Mouse (Mus musculus): ENCODE results near the gene Foxe3. TPM values are rescaled to one million over a fixed set of nuclear protein-coding genes. Genes with fewer than 3 reads are reported as not detected.

Foxe3 gene
- polyA plus RNA-seq, 1 experiment from 2014 or later: not detected

- Histone ChIP-seq H3K27ac (no peak overlapping the region), H3K36me3 (ENCODE audit: poor library complexity, severe bottlenecking) (no peaks in the 10 kb centered on the region), H3K4me3 (peak overlapping the region; percentile 23), H3K9ac (no peak overlapping the region), H3K4me2 (peak overlapping the region; percentile 45), H3K27me3 (peaks cover 100% of the 10 kb centered on the region), H3K4me1 (peaks cover 12% of the 10 kb centered on the region), H3K9me3 (replicated peaks) (no peaks in the 10 kb centered on the region)
- under 1% methylated on average over 42 of the region's 42 CpGs for WGBS
- peak; percentile 32; the same call in 1 of the 2 replicates for ATAC-seq
Measured at GRCm38 (mm10) chr4:114901643-114902351, 24.0 kb downstream of the Foxe3 start.

DNA sequence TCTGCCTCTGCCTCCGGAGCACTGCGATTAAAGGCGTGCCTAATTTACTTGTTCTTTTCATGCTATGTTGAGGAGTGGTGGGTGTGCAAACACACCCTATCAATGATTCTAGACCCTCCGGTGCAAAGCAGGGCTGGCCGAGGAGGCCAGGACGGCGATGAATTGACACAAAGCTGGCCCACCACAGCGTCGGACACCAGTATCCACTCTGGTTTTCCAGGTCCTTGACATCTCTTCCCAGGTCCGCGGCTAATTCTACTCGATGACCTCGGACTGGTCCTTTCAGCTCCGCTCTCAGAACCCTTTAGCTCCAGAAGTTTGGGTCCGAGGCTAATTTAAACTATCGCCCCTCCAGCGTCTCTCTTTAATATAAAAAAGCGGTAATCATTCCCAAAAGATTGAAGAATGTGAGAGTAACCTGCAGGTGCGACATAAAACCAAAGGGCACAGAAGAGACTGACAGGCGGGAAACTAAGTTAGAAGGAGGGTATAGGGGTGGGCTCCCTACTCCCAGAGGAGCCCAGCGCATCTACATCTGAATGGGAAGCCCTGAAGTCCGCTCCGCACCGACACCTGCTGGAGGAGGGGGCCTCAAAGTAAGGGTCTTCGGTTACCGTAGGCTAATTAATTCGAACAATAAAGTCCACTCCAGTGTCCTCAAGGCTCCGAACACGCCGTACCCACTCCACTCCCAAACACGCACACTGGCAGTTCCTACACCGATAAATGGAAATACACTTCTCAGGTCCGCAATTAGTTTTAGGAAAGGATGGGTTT, 24.8 kb downstream of the Foxe3 start:
- Histone ChIP-seq H3K4me3 (no peak overlapping the region), H3K27me3 (peaks cover 100% of the 10 kb centered on the region), H3K36me3 (ENCODE audit: poor library complexity, severe bottlenecking) (no peaks in the 10 kb centered on the region), H3K4me2 (no peak overlapping the region), H3K9ac (no peak overlapping the region), H3K27ac (no peak overlapping the region), H3K4me1 (peaks cover 12% of the 10 kb centered on the region), H3K9me3 (replicated peaks) (no peaks in the 10 kb centered on the region)
- ATAC-seq: no peak
- WGBS: under 1% methylated on average over 33 of the region's 33 CpGs

- ATAC-seq: no peak
- 5% methylated on average over 3 of the region's 3 CpGs for WGBS
- Histone ChIP-seq H3K4me3 (no peak overlapping the region), H3K27me3 (peaks cover 98% of the 10 kb centered on the region), H3K4me1 (peaks cover 12% of the 10 kb centered on the region), H3K36me3 (ENCODE audit: poor library complexity, severe bottlenecking) (no peaks in the 10 kb centered on the region), H3K9ac (no peak overlapping the region), H3K27ac (no peak overlapping the region), H3K4me2 (no peak overlapping the region), H3K9me3 (replicated peaks) (no peaks in the 10 kb centered on the region)
Measured at GRCm38 (mm10) chr4:114899885-114900284, 25.9 kb downstream of the Foxe3 start.

GRCm38 (mm10) chr4:114897853-114898252, 28.0 kb downstream of the Foxe3 start:
- Histone ChIP-seq H3K9ac (no peak overlapping the region), H3K4me1 (peaks cover 10% of the 10 kb centered on the region), H3K36me3 (ENCODE audit: poor library complexity, severe bottlenecking) (no peaks in the 10 kb centered on the region), H3K4me3 (no peak overlapping the region), H3K9me3 (replicated peaks) (no peaks in the 10 kb centered on the region), H3K27ac (no peak overlapping the region), H3K27me3 (peaks cover 93% of the 10 kb centered on the region), H3K4me2 (no peak overlapping the region)
- ATAC-seq: no peak
- WGBS: 24% methylated on average over 4 of the region's 4 CpGs

DNA sequence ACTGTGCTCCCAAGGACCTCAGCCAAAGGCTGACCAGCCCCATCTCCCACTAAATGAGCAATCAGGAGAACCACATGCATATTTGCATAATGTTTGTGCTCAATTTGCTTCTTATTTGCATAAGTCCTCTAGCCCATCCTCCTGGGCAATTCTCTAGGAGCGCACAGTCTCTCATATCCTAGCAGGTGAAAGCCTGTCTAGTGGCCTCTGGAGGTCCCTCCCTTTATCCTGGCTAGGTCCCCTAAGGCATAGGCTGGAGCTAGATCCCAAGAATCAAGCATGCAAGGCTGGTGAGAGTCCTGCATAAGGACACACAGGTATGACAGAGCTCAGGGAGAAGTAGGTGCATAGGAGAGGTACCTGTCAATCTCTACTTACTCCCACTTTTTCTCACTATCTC, 43.6 kb downstream of the Foxe3 start:
- Histone ChIP-seq H3K27ac (no peak overlapping the region), H3K4me1 (no peaks in the 10 kb centered on the region), H3K4me2 (no peak overlapping the region), H3K27me3 (0 out of 2 replicates have a peak, but pooled peaks cover 7% of the 10 kb centered on the region), H3K36me3 (ENCODE audit: poor library complexity, severe bottlenecking) (no peaks in the 10 kb centered on the region), H3K9ac (no peak overlapping the region), H3K9me3 (replicated peaks) (no peaks in the 10 kb centered on the region), H3K4me3 (no peak overlapping the region)
- WGBS: 64% methylated on average over 1 of the region's 1 CpGs
- no peak for ATAC-seq

GRCm38 (mm10) chr4:114876441-114876972, 49.3 kb downstream of the Foxe3 start:
- no peak for ATAC-seq
- Histone ChIP-seq H3K27ac (no peak overlapping the region), H3K4me2 (no peak overlapping the region), H3K27me3 (0 out of 2 replicates have a peak, but pooled peaks cover 4% of the 10 kb centered on the region), H3K9me3 (replicated peaks) (no peaks in the 10 kb centered on the region), H3K4me1 (no peaks in the 10 kb centered on the region), H3K9ac (no peak overlapping the region), H3K4me3 (no peak overlapping the region), H3K36me3 (ENCODE audit: poor library complexity, severe bottlenecking) (no peaks in the 10 kb centered on the region)
- 13% methylated on average over 8 of the region's 8 CpGs for WGBS

Other genes starting within 250 kb of the Foxe3 start
- gene Gm12830, start 104.3 kb downstream of the Foxe3 start, polyA plus RNA-seq (2015; fragmentation: Nextera tagmentation; extraction: Ambion mirVana): not detected in 2 replicates
- 0.22 and 0.30 TPM in 2 replicates for gene Foxd2, start 17.1 kb downstream of the Foxe3 start, polyA plus RNA-seq (2015; fragmentation: Nextera tagmentation; extraction: Ambion mirVana)
- 119 and 133 TPM in 2 replicates for gene Cmpk1, start 61.2 kb upstream of the Foxe3 start, polyA plus RNA-seq (2015; fragmentation: Nextera tagmentation; extraction: Ambion mirVana)
- gene Stil, start 74.1 kb upstream of the Foxe3 start, polyA plus RNA-seq (2015; fragmentation: Nextera tagmentation; extraction: Ambion mirVana): 12.6 and 12.8 TPM in 2 replicates
- 0.81 and 0.88 TPM in 2 replicates for gene Tal1, start 130.4 kb upstream of the Foxe3 start, polyA plus RNA-seq (2015; fragmentation: Nextera tagmentation; extraction: Ambion mirVana)
- gene Pdzk1ip1, start 162.7 kb upstream of the Foxe3 start, polyA plus RNA-seq (2015; fragmentation: Nextera tagmentation; extraction: Ambion mirVana): 3.7 and 4.4 TPM in 2 replicates
- gene Cyp4x1, start 208.3 kb upstream of the Foxe3 start, polyA plus RNA-seq (2015; fragmentation: Nextera tagmentation; extraction: Ambion mirVana): 1.4 and 2.1 TPM in 2 replicates

Measured in forebrain, embryonic 13.5 days (tissue).